Mouse (Mus musculus): ENCODE results near the gene Abcb6. TPM values are rescaled to one million over a fixed set of nuclear protein-coding genes. Genes with fewer than 3 reads are reported as not detected.

Abcb6 gene
- total RNA-seq, 2 experiments from 2014 or later = 21.4 to 21.6 TPM

- DNase-seq = no peak
- intact Hi-C loops (cut with DNase I) = no loop called here
These were observed 24.4 kb downstream of the Abcb6 start for GRCm38 (mm10) chr1:75155837-75156236.

GRCm38 (mm10) chr1:75148727-75149126 is 31.5 kb downstream of the Abcb6 start:
- intact Hi-C loops (cut with DNase I) = no loop called here

GRCm38 (mm10) chr1:75147411-75148135 is 32.6 kb downstream of the Abcb6 start:
- intact Hi-C loops (cut with DNase I) = no loop called here

More at GRCm38 (mm10) chr1:75148727-75149126, 31.5 kb downstream of the Abcb6 start:
- no peak for DNase-seq

DNA sequence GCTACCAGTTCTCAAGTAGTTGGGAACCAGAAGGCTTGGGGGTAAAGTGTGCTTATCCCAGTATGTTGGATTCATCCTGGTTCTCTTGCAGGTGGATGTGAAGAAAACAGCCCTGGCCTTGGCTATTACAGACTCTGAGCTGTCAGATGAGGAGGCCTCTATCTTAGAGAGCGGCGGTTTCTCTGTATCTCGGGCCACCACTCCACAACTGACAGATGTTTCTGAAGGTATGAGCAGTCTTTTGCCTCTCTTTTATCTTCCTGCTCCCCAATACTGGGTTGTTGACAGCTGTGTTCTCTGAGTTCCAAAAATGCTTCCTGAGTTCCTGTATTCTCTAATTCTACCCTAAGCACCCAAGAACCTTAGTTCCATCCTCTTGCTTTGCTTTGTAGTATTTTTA is 34.6 kb downstream of the Abcb6 start:
- intact Hi-C loops (cut with DNase I) = no loop called here
- no peak for DNase-seq

More at GRCm38 (mm10) chr1:75147411-75148135, 32.6 kb downstream of the Abcb6 start:
- DNase-seq = no peak

DNA sequence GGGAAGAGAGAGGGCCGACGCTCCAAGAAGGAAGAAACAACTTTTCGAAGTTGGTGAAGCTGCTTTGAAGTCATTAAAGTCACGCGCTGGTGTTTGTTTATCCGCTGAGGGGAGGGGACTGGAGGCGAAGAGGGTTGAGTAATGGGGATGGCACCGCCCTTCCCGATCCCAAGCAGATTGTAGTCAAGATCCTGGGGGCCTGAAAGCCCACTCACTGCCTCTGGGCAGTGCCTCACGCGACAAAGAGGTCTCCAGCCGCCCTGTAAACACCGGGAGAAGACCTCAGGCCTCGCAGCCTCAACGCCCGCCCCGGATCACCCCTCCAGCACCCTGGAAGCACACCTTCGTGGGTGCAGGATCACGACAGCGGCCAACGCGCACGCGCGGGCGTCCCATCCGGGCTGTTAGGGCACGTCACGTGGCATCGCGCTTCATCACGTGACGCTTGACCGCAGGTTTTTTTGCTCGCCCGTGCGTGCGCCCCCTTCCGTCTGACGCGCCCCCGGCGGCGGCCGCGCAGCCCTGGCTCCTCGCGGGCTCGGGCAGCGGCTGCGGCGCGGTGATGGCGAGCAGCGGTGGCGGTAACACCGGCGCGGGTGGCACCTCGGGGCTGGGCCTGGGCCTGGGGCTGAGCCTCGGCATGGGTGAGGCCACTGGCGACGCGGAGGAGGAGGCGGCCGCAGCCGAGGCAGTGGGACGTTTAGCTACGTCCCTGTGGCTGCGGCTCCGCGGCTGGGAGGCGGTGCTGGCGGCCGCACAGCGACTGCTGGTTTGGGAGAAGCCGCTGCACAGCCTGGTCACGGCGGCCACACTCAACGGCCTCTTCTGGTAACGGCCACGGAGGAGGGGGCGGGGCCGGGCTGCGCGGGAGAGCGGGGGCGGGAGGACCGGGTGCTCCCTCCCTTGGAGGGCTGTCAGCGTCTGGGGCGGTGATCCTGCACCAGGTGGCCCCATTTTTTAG is 37.6 kb downstream of the Abcb6 start, which contains the start of the genes Cnppd1 and Retreg2:
TSS of gene Cnppd1 (minus strand) at position 411 of the 961 bp plus-strand sequence.
TSS of gene Retreg2 (plus strand) at position 478 of the 961 bp plus-strand sequence.
- DNase-seq = peak; percentile 96 to 97
- intact Hi-C loops (cut with DNase I) = no loop called here

GRCm38 (mm10) chr1:75141486-75142190 is 38.6 kb downstream of the Abcb6 start:
- peak; percentile 56 to 73 for DNase-seq
- intact Hi-C loops (cut with DNase I) = no loop called here

DNA sequence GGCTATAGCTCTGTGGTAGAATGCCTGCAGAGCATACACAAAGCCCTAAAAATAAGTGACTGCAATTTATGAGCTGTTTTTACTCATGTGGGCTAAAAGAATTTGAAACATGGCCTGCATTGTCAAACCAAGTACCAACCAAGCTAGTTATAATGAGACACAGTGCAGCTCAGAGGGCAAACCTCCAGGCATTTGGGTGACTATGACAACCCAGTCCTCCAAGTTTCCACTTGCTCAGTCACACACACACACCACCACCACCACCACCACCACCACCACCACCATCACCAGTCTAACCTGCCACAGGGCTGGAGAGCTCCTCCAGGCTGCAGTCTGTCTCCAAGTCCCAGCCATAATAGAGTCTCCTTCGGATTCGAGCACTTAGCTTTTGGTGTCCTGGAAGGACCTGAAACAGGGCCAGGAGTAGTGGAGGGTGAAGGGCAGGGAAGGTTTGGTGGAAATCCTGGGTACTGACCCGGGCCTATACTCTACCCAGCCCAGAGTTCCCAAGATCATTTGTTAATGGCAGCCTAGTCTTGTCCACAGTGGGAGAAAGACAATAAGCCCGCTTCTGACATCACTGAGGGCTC is 39.5 kb downstream of the Abcb6 start:
- intact Hi-C loops (cut with DNase I) = no loop called here
- DNase-seq = no peak

DNA sequence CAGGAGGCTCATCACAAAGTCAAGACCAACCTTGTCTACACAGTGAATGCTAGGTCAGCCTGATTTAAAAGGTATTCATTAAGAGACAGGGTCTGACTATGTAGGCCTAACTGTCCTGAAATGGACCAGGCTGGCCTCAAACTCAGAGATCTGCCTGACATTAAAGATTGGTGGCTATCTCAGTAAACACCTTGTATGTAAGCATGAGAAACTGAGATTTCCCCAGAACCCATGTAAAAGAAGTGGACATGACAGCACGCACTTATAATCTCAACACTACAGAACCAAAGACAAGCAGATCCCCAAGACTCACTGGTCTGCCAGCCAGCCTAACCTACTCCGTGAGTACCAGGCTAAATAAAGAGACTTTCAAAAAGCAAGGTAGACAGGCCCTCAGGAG is 41.7 kb downstream of the Abcb6 start:
- intact Hi-C loops (cut with DNase I) = no loop called here
- no peak for DNase-seq

- intact Hi-C loops (cut with DNase I) = no loop called here
- no peak for DNase-seq
These were observed 43.5 kb downstream of the Abcb6 start for GRCm38 (mm10) chr1:75136730-75137129.

- no peak for DNase-seq
- intact Hi-C loops (cut with DNase I) = no loop called here
These were observed 43.9 kb downstream of the Abcb6 start for GRCm38 (mm10) chr1:75136293-75136692.

- no peak for DNase-seq
- intact Hi-C loops (cut with DNase I) = no loop called here
These were observed 46.6 kb downstream of the Abcb6 start, which contains the start of gene Slc23a3 for GRCm38 (mm10) chr1:75133421-75134207. TSS of gene Slc23a3 (minus strand) at chr1:75133890.

DNA sequence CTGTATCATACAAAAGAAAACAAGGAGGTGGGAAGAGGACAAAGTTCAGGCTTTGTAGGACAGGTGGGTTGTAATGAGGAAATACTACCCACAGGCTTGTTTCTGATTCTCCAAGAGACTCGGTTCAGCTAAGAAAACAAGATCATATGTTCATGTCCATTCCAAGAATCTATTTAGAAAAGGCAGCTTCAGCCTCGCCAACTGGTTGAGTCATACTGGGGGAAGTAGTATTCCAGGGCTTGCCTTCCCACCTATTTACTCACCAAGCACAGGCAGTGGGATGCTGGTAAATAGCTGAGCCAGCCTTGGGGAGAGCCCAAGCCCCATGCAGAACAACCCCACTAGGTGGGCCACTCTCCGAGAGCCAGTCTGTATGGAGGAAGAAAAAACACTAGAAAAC is 51.6 kb downstream of the Abcb6 start:
- no peak for DNase-seq
- intact Hi-C loops (cut with DNase I) = no loop called here

DNA sequence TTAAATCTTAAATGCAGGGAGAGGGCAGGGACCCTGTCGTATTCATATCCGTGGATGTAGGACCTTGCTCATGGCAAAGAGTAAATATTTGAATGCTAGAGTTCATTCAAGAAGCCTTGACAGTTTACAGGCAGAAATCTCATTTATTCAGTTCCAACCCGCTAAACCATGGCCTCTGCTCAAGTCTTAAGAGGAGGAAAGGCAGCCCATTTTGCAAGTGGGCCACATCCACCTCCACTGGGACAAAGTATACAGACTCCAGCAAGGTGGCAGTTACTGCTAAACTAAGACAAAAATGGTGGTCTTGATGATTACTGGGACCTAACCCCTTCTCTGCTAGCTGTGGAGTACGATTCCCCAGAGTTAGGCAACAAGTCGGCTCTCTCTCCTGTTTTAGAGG is 54.8 kb downstream of the Abcb6 start:
- no peak for DNase-seq
- intact Hi-C loops (cut with DNase I) = no loop called here

- peak; percentile 93 to 97 for DNase-seq
- intact Hi-C loops (cut with DNase I) = no loop called here
These were observed 55.6 kb downstream of the Abcb6 start, which contains the start of gene Nhej1 for GRCm38 (mm10) chr1:75124346-75125321. TSS of gene Nhej1 (minus strand) at chr1:75125200.

DNA sequence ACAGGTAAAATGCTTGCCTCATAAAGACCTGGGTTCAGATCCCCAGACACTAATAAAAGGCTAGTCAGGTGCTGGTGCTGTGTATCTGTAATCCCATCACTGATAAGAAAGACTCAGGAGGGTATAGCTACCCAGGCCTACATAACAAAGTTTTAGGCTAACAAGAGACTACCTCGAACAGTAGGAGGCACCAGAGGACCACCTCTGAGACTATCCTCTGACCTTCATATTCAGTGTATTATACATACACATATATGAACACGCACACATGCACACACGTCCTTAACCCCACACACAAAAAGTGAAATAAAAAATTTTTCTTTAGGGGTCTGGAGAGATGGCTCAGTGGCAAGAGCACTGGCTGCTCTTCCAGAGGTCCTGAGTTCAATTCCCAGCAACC is 58.0 kb downstream of the Abcb6 start:
- no peak for DNase-seq
- intact Hi-C loops (cut with DNase I) = no loop called here

Data from gastrocnemius, postnatal 36 days (tissue).